Mouse (Mus musculus): ENCODE measurements around the gene Fto.
A peak's percentile ranks its signal among the peaks of the same experiment; 100 is the strongest.

Gene Fto

DNA sequence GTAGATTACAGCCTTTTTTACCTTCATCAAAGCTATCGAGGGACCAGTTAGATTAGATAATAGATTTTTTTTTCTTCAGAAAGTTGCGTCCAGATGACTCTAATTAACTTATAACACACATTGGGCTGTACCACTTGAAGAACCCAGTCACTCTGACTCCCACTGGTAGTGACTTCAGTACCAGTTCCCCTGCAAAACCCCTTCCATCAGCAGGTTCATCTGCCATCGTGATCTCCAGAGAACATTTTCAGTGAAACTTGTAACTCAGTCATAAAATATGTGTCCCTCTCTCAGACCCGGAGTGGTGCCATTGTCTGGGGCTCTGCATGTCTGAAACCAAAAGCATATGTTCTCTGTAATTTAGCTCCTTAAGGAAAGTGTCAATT is 211.5 kb downstream of the Fto start:
- DNase-seq (ENCODE audit: low read depth, low spot score) = no peak

DNA sequence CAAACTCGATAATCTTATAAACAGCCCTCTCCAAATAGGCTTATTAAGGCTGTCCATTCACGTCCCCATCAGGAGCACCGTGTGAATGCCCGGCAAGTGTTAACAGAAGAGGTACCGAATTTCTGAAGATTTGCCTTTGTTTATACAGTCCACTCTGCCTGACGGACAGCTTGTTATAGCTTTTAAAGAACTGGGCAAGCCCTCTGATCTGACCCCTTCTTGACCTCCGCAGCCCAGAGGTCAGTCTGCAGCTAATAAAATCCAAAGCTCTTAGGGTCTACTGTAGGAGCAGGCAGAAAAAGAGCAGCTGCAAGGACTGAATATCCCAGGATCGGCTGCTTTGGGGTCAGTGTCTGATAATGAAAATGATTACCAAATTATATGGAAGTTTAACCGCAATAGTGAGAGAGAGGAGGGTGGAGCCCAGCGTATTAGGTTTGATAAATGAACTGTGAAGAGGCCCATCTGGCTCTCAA is 212.1 kb downstream of the Fto start:
- no peak for DNase-seq (ENCODE audit: low read depth, low spot score)

DNA sequence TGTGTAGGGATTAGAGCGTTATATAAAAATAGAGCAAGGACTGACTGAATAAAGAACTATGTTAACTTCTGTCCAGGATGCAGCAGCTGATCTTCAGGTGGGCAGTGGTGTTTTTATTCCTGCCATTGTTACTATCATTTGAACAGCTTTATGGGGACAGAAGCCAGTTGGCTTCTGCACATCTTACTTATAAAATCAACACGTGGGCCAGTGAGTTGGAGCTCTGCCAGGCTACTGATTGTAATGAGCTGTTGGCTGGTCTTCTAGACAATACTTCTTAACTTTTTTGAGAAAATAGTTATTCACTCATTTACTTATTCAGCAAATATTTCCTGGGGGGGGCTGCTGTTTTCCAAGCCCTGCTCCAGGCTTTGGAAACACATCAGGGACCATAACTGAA is 215.6 kb downstream of the Fto start:
- DNase-seq (ENCODE audit: low read depth, low spot score) = no peak

DNA sequence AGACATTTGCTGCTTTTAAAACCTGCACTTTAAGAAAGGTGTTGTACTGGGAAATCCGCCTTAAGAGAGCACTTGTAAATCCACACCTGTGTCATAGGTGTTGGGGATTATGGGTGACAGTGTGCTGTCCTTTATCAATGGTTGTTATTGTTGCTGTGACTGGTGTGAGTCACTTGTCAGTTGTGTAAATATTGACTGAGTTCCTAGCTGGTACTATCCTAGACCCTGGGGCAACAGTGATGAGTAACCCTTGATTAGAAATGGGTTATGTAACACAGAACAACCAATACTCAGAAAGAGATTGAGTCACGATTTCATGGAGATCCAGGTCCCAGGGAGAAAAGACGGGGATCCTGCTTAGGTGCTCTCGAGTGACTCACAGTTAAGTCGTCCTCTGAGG is 216.4 kb downstream of the Fto start:
- DNase-seq (ENCODE audit: low read depth, low spot score) = no peak

DNA sequence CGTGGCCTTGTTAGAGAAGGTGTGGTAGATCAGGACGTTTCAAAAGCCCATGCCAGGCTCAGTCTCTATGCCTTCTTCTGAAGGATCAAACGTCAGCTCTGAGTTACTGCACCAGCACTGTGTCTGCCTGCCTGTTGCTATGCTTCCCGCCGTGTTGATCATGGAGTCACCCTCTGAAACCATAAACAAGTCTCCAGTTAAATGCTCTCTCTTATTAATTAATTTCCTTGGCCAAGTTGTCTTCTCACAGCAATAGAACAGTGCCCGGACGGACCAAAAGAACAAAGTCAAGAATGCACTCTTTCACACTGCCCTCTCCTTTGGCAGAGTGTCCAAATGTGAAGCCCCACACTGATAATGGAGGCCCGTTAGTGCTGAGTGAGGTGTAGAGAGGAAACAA is 217.3 kb downstream of the Fto start:
- no peak for DNase-seq (ENCODE audit: low read depth, low spot score)

DNA sequence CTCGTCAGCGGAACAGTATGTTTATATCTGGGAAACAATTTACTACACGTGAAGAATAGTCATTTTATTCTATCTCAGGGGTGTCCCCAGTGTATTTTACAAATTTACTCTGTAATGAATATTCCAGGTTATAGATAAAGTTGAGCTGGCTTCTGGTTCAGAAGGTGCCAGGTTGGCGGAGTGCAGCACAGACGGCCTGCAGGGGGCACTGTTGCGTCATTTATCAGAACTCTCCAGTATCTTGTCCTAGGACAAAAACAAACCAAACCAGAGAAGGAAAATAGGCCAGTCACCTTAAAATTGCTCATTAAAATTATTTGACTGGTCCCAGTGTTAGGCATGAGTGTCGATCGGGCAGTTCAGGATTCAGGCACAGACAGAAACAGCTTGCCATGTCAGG is 218.6 kb downstream of the Fto start:
- DNase-seq (ENCODE audit: low read depth, low spot score) = peak; percentile 61

DNA sequence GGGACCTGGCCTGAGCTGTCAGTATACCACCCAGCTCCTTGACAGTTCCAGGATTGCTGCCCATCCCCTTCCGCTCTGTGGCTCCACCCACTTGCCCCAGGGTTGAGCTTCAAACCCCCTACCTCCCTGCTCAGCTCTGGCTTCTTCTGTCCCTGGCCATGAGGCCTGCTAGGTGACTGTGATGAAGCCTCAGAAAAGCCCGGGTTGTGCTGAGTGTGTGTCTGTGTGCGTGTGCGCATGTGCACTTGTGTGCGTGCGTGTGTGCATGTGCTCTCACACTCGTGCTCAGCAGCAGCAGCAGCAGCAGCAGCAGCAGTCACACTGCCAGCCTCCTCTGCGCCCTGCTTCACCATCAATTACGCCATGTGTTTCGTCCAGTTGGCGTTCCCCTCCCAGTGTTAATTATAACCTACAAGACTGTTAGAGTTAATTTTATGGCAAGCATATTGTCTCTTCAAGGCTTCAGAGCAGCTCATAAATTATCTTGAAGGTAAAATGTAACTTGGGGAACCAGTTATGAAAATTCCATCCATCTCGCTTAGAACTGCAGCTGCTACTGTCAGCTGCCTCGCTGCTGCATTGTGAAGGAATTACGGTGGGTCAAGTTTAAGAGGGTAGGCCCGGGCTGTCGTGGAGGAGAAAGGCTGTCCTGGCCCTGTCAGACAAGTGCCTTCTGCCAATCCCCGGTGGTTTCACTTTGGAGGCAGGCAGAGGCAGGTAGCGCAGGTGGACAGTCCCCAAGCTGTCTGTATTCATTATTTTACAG is 219.5 kb downstream of the Fto start:
- no peak for DNase-seq (ENCODE audit: low read depth, low spot score)

DNA sequence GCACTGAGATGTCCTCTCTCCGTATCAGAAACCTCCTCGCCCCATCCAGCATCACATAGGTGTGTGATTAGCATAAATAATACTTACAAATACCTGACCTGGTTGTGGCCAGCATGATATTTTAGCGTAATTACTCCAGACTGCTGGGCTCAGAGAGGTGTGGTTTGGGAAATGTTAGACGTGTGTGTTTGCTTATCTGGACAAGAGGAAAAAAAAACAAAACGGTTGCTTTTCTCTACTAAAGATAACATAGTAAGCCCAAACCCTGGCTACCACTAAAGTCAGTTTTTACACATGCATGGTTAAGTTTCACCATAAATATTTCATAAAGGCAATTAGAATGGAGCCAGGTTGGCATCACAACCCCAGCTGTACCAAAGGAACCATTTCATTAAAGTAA is 221.4 kb downstream of the Fto start:
- no peak for DNase-seq (ENCODE audit: low read depth, low spot score)

DNA sequence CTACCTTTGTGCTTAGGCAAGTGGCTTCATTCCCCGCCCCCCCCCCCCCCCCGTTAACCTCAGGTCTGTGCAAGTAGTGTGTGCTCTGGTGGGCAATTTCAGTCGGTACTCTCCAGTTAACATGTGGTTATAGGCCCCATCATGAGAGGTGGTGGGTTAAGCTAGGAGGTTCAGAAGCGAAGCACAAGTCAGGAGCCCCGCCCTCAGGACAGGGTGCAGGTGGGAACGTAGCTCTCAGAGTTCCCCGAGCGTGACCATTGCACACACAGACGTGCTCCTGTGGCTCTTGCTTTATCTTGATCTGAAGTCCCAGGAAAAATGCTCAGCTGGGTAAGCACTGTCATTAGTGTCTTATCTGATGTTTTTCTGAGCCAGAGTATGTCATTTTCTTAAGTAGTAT is 224.8 kb downstream of the Fto start:
- DNase-seq (ENCODE audit: low read depth, low spot score) = no peak

DNA sequence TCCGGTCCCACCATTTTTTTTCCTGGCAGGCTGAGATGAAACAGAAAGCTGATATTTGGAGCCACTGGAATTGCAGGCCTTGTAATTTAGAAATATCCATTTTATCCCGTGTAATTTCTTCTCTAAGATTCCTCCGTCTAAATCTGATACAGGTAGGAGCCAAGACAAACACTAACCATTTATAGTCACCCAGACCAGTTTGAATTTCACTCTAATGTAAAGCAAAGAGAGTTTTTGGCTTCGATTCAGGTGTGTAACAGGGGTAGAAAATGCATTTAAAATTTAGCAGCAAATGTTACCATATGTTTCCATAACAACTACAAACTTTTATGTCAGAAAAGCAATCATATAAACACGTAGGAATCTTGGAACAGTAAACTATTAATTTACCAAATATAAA is 225.6 kb downstream of the Fto start:
- no peak for DNase-seq (ENCODE audit: low read depth, low spot score)

DNA sequence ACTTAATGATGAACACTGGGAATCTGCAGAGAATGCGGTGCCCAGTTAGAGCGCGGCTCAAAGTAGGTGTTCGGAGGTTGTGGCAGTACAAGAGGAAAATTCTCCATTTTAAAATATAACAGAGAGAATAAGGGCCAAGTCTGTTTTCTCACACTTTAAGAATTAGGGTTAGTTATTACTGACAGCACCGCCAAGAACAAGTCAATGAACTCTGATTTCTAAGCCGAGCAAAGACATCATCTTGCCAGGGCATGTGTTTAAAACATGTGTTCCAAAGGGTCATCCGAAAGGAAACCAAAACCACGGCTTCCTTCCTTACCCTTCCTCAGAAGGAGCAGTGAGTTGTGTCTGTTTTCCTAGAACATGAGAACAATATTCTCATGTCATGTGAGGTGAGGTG is 226.3 kb downstream of the Fto start:
- DNase-seq (ENCODE audit: low read depth, low spot score) = no peak

DNA sequence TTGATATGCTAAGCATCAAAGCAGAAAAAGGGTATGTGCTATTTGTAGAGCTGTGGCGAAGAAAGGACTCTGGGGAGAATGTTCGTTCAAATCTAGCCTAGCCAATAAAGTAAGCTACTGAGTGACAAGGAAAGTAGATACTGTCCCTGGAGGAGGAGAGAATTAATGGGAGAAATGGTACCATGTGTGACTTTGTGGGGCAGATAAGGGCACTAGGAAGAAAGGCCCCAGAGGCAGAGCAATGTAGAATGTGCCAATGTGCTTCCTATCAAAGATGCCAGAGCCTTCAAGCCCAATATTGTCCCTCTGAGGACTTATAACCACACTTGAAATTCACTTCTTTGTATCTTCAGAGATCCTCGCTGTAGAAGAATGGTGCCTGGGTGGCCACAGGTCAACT is 227.9 kb downstream of the Fto start:
- DNase-seq (ENCODE audit: low read depth, low spot score) = no peak

DNA sequence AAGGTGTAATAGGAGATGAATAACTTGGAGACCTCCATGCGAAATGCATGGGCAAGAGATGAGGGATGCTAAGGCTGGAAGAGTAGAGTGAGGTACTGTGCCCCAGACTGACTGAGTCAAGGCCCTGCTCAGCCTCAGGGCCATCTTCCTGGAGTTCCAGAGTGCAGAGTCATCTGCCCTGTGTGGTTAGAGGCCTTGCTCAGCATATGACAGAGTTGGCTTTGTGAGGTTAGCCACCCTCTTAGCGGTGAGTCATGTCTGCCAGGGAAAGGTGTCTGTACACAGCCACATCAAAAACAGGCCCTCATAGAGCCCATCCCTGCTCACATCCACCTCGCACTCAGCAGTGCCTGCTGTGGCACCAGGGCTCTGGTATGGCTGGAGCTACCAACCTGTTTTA is 232.2 kb downstream of the Fto start:
- no peak for DNase-seq (ENCODE audit: low read depth, low spot score)

DNA sequence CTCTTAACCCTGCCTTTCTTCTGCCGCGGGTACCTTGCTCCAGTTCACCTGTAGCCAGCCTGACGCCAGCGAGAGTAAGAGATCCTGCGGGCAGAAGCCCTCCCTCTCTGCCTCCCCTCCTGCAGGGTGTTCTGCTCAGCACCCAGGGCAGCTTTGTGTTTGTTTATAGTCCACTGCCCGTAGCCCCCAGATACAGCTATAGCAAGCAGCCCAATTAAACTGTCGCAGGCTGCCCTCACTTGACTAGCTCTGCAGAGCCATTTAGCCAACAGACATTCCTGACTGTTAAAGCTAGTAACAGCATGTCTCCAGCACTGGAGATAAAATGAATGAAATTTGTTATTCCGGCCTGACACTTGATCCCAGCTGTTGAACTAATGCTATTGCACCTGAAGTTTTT is 233.3 kb downstream of the Fto start:
- no peak for DNase-seq (ENCODE audit: low read depth, low spot score)

DNA sequence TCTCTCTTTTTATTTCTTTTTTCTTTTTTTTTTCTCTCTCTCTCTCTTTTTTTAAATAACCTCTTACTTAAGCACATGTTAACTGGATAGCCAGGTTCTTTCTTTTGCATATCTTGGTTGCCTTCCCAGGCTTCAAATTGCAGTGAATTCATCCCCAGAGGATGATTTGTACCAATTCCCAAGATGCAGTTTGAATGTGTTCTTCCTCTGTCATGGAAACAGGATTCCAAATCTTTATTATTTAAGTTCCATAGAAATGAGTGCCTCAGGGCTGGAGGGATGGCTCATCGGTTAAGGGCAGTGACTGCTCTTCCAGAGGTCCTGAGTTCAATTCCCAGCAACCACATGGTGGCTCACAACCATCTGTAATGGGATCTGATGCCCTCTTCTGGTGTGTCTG is 236.8 kb downstream of the Fto start:
- DNase-seq (ENCODE audit: low read depth, low spot score) = no peak

DNA sequence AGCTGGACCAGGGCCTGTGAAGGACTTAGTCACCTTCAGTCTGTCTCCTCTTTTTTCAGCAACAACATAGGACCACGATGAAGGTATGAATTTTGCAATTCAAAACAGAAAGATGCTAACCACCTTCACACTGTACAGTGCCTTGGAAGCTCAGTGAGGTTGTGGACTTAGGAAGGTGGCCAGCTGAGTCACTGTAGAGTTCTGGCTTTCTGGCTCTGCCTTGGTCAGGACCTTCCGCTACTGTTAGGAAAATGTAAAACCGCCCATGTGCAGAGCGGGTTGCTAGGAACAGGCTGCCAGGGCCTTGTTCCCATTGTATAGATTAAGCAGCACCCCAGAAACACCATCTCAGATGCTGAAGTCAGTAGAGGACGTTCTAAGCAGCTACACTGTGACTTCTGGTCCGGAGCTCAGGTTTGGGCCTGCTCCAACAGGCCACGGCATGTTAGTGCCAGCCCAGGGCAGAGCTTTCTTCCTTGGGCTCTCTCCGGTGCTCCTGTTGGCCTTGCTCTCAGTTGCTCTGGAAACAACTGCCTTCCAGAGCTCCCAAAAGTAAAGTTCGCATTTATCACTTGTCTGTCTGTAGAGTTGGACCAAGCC is 237.9 kb downstream of the Fto start:
- no peak for DNase-seq (ENCODE audit: low read depth, low spot score)

DNA sequence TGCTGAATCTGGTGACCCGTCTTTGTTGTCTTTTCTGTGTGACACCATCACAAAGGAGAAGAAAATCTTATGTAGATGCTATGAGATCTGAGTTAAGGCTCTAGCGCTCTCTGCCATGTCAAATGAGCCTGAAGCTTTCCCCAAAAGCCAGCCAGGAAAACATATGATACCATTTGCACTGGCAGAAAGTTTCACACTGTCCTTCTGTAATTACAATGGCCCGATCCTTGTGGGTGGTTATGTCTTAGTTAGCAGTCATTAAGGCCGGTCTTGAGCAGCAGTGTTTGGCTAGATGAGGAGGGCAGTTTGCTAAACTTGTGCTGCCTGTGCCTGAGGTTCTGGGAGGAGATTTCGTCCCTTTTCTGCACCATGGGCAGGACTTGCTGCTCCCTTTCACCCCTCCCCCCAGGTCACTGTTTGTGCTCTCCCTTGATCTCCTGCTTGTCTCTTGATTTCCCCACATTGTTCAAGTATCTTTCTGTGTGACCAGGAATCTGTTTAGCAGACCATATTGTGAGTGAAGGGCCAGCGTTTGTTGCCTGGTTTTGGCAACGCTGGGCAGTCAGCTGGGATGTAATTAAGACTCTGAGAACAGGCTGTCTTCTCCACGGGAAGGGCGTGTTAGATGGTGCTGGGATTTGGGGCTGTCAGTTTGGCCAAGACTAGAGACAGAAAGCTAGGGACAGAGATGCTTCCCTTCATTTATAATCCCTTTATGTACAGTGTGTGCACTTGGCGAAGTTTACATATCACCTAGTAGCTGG is 238.6 kb downstream of the Fto start:
- no peak for DNase-seq (ENCODE audit: low read depth, low spot score)

DNA sequence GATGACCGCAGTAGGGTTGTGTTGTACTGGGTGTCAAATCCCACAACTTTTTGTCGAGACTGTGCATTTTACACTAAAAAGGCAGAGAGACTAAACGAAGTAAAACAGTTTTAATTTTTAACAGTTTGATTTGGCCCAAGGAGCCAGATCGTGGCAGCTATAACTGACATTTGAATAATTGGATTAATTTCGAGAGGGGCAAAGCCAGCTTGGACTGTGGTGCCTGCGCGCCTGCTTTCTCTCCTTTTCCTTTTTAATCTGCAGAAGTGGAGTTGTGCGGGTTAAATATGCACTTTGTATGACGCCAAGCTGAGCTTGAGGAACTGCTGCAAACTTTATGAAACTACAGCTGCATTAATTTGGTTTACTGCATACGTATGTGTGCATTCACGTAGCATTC is 239.3 kb downstream of the Fto start:
- no peak for DNase-seq (ENCODE audit: low read depth, low spot score)

DNA sequence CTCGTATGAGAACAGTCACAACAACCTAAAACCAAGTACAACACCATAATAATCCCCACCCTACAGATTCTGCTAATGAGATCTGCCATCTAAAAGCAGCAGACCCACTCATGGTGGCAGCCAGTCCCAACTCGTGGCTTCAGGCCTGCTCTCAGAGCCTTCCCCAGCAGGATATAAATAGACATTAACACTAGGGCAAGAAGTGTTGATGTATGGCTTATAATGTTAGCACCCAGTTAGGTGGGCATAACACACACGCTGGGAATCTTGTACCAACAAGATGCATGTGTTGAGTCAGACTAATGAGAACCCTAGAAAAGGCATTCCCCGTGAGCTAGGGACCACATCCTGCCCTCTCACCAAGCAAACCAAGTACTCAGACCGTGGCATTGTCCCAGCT is 240.1 kb downstream of the Fto start:
- DNase-seq (ENCODE audit: low read depth, low spot score) = no peak

DNA sequence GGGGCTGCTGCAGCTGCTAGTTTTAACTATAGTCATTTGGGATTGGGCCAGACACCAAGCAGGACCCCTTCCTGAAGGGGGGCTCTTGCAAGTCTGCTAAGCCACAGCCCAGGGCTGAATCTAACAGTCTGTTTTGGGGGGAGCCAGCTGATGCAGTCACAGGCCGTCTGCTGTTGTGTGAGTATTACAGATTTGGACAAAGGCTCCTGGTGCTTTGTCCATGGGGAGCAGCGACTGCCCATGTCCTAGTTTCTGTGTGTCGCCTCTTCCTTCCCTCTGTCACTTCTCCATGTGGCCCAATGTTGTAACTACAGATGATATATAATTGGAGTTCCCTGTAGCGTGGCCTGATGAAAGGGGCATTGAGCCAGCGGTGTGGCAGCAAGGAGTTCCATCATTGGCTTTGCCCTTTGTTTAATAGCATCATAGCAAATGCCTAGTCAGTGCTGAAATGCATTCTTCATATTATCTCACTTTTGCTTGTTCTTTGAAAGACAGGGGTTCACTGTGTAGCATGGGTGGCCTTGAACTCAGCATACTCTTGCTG is 243.8 kb downstream of the Fto start:
- DNase-seq (ENCODE audit: low read depth, low spot score) = no peak

DNA sequence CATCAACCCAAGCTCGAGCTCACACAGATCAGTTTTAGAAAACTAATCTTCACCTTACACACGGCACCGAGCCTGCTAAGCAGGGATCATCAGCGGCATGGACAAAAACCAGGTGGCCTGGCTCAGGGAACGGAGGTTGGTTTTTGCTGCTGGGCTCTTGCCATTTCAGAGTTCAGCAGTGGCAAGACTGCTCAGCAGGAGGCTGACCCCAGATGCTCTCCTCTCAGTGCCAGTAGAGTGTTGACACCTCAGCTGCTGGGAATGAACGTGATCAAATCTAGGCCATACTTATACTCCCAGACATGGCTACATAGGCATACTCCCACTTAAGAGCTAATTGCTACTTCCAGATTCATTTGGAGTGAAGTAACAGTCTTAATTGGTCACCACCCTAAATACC is 245.1 kb downstream of the Fto start:
- no peak for DNase-seq (ENCODE audit: low read depth, low spot score)

DNA sequence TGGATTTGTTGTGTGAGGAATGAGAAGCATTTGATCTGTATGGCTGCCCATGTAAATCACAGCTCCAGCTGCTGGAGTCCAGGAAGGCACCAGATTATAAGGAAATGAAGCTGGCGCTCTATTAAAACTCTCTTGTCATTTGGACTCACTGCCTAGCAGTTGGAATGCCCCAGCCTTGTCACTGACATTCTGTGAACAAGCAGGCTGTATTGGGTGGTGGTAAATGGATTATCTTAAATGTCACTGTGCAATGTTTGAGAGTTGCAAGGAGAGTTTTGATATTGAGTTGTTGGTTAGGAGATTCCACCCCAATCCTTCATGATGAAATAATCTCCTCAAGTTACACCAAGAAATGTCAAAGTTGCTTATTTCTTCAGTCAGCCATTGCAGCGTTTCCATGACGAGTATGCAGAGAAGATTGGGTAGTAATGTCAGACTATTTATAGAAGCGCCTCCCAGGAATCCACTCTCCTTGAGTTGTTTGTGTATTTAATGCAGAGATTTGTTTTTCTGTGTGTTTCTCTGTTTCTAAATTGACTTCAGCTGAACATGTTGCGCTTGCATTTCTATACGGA is 246.8 kb downstream of the Fto start:
- DNase-seq (ENCODE audit: low read depth, low spot score) = no peak

All from ES-CJ7 (cell line).